Mouse (Mus musculus): ENCODE results near the gene Dnmt1.
A peak's percentile ranks its signal among the peaks of the same experiment; 100 is the strongest.

The Dnmt1 gene

DNA sequence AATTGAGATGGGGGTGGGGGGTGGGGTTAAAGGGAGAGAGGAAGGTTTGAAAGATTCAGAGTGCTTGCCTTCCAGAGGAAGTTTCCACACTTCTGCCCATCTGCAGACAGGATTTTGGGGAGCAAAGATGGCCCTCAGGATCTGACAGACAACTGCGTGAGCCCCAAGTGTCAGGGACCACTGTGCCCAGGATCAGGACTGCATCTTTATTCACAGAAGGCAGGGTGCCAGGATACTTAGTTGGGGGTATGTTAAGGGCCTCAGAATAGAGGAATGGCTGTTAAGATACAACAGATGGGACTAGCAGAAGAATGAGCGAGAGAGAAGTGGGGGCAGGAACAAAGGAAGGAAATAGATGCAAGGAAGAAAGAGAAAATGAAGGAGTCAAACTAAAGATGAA, 73.1 kb downstream of the Dnmt1 start:
- no peak for DNase-seq (ENCODE audit: low read depth)

DNA sequence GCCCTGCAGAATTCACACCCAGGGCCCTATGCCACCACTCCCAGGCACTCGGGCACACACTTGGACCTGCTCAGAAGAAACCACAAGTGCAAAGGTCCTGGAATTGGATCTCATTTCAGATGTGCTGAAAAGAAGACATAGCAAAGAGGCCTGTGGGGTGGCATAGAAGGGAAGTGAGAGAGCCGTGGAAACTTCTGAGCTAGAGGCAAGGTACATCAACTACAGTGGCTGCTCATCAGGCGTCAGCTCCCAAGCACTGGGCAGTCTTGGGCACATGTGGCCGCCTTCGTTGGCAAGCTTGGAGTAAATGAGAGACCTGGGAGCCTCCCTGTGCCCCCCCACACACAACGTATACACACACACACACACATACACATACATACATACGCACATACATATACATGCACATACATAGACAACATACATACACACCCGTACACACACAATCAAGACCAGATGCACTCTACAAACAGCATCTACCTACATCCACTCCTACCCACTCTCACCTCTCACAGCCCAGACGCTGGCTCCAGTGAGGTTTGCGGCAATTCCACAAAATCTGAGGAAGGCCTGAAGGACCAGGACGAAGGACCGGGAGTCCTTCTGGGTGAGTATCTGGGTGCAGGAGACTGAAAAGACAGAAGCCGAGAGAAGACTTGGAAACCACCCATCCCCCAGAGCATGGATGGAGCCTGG, 80.4 kb downstream of the Dnmt1 start, which contains the start of gene Angptl6:
Gene Angptl6 (minus strand): TSS at position 631 of the 696 bp plus-strand sequence.
- DNase-seq (ENCODE audit: low read depth): no peak

DNA sequence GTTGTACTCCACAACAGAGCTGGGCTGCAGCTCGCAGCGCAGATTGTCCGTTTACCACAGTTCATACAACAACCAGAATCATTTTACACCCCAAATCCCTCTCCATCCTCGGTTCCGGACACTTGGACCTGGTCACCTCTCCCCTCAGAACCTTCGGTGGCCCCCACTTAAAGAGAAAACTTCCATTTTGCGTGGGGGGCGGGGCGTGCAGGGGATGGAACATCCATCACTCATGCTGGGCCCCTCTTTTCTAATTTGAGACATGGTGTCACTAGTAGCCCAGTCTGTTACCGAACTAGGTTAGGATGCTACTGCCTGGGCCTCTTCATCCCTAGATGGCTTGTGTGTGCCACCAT, 81.0 kb downstream of the Dnmt1 start:
- DNase-seq (ENCODE audit: low read depth): no peak

DNA sequence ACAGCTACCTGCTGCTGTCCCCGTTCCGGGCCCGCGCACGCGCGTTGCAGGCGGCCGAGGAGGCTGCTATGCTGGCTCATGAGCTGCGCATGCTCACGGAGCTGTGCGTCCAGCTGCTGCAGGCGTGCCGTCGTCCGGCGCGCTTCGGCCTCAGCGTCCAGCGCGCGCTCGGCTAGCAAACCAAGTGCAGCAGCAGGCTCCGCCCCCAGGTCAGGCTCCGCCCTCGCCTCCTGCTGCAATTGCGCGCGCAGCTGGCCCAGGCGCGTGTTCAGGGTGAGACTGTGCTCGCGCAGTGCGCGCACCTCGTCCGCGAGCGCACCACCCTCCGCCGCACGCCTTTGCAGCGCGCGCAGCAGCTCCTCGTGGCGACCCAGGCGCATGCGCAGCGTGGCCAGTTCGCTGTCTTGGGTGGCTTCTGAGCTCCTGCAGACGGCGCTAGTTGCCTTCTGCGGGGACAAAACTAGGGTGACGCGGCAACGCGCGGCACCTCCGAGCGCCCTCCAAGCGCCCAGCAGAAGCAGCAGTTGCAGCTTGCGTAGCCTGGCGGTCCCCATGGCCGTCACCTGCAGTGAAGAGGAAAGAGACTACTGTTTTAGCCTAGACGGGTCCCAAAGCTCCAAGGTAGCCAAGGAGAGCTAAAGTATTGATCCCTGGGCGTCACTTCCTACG, 81.5 kb downstream of the Dnmt1 start:
- DNase-seq (ENCODE audit: low read depth): peak; percentile 100

DNA sequence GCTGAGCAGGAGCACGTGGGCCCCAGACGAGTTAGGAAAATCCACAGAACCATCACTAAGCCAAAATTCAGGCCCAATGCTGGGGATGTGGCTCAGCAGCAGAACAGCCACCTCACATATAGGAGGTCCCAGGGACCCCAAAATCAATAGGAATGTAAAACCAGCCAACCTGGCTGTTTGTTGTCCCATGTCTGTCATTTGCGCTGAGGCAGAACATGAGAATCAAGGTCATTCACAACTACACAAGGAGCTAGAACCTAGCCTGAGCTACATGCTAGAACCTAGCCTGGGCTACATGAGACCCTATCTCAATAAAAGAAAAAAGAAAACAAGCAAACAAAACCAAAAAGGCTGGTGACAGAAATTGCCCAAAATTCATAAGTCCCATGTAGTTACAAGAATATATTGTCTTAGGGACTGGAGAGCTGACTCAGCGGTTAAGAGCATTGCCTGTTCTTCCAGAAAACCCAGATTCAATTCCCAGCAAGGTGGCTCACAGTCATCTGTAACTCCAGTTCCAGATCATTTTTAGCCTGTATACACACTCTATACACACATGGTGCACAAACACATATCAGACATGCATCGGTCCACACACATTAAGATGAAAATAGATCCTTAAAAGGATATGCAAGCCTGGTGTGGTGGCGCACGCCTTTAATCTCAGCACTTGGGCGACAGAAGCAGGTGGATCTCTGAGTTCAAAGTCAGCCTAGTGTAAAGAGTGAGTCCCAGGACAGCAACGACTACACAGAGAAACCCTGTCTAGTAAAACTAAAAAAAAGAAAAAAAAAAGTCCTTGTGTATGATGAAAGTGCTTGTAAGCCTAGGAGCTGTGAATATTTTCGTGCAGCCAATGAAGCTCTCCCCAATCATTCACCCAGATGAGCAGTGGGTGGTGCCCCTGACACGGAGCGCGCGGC, 82.3 kb downstream of the Dnmt1 start:
- peak; percentile 22 for DNase-seq (ENCODE audit: low read depth)

DNA sequence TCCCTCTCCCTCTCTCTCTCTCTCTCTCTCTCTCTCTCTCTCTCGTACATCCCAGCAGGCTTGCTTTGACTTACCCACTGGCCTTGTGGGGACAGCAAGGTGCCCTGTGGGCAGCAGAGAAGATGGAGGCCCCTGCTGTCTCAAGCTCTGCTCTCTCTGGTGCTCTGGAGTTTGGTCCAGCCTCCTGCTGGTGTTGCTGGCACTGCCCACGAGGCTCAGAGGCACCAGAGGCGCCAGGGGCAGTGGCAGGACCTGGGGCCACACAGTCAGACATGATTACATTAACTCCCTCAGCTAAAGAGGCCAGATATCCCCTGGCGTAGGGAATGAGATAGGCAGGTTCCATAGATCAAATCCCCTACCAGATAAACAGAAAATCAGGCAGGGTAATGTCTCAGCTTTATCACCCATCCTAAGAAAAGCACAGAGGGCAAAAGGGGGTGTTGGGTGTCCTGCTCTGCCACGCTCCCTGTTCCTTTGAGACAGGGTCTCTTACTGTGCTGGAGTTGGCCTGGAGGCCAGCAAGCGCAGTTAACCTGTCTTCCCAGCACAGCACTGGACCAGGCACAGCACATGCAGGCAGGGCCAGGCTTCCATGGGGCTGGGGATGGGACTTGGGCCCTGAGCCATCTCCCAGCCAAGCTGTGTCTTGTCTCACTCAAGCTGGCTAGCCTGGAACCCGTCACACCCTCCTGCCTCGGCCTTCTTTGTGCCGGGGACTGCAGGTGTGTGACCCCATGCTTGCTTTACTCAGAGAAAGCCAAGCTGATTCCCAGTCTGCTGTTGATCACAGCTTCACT, 83.2 kb downstream of the Dnmt1 start:
- no peak for DNase-seq (ENCODE audit: low read depth)

DNA sequence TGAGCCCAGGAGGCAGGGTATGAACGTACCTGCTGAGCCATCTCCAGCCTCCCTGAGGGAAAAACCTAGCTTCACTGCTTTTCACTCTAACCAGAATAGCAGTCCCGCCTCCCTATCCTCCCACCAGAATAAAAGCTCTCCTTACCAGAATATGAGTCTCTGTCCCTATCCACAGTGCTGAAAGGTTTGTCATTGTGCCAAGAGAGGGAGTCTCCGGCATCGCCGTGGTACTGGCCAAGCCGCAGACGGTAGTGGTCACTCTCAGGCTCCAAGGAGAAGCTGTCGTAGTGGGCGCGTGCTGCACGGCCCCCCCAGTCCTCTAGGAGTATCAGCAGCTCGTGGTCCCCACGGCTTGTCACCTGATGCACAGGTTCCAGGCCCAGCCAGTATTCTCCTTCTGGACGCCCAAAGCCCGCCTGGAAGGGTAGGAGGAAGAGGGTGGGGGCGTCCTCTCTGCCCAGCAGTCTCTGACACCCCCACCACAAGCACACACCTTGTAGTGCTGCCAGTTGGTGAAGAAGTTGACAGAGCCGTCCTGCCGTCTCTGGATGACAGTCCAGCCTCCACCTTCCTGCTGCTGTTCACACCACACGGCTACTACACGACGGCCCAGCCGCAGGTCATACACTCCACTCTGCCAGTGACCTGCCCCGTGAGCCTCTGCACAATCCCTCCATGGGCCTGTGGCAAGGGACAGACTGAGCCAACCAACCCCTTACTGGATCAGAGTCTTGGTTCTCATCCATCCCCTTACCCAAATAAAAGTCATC, 84.5 kb downstream of the Dnmt1 start:
- DNase-seq (ENCODE audit: low read depth): peak; percentile 37

DNA sequence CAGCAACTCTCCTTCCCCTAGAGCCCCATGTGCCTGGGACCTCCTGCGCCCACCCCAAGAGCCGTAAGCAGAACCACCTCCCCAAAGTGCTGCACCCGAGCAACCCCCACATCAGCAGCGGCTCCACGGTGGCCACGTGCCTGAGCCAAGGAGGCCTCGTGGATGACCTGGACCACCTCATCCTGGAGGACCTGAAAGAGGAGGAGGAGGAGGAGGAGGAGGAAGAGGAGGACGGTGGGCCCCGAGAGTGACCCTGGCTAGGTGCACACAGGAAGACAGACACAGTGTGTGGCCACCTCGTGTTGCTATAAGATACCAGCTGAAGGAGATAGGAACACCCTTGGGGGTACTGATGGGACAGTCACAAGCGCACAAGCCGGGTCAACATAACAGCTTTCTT, 86.2 kb downstream of the Dnmt1 start:
- DNase-seq (ENCODE audit: low read depth): no peak

DNA sequence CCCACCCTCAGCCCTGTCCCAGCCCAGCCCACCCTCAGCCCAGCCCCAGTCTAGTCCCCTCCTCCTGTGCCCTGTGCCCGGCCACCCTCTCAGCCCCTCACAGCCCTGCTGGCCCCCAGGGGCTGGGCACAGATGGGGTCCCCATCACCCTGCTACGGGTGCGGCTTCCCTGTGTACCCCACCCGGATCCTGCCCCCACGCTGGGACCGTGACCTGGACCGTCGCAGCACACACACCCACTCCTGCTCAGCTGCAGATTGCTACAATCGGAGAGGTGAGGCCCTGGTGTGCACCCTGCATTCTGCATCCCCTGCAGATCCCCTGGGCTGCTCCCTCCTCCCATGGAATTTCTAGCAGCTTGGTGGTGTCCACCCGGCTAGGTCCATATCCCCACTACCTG, 86.7 kb downstream of the Dnmt1 start:
- DNase-seq (ENCODE audit: low read depth): no peak

DNA sequence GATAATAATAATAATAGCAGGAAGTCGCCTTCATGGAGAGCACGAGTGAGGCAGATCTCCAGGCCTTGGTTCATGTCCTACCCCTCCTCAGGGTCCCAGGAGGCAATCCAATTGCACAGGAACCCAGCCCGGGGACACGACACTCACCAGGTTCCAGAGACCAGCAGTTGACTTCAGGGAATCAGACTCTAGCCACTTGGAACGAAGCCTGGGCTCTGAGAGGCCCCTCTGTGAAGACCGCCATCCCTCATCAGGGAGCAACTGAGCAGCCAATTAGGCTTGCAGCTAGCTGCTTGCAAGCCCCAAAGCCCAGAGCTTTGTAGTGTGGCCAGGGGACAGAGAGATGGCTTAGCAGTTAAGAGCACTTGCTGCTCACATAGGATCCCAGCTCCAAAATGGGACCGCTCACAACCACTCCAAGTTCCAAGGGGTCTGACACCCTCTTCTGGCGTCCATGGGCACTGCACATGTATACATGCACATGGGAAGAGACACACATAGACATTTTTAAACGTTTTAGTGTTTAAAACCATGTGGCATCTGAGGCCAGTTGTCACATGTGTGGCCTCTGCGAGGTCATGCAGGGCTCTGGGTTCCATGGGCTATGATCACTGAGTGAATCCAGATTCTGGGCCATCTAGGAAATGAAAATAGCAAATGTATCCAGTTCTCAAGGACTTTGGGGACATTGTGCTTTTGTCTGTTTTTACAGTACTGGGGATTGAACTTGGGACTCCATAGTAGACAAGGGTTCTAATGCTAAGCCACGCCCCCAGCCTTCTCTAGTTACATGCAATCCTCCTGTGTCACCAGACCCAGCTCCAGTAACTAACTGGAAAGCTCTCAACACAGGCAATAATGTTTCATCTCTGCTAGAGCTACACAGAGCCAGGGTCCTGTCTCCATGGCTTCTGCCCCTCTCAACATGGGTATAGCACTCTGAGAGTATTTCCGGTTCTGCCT, 89.2 kb downstream of the Dnmt1 start:
- no peak for DNase-seq (ENCODE audit: low read depth)

DNA sequence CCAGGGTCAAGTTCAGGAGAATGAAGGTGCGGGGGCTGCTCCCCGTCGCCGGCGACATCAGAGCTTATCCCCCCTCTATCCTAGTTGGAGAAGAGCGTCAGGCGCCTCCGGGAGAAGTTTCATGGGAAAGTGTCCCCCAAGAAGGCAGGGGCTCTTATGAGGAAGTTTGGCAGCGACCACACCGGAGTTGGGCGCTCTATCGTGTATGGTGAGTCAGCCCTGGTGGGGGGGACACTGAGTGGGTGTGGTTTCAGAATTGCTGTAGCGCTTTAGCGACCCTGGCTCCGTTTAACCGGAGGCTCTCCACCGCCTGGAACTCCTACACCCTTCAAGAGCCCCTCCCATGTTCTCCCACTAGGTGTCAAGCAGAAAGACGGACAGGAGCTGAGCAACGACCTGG, 90.4 kb downstream of the Dnmt1 start:
- DNase-seq (ENCODE audit: low read depth): no peak

DNA sequence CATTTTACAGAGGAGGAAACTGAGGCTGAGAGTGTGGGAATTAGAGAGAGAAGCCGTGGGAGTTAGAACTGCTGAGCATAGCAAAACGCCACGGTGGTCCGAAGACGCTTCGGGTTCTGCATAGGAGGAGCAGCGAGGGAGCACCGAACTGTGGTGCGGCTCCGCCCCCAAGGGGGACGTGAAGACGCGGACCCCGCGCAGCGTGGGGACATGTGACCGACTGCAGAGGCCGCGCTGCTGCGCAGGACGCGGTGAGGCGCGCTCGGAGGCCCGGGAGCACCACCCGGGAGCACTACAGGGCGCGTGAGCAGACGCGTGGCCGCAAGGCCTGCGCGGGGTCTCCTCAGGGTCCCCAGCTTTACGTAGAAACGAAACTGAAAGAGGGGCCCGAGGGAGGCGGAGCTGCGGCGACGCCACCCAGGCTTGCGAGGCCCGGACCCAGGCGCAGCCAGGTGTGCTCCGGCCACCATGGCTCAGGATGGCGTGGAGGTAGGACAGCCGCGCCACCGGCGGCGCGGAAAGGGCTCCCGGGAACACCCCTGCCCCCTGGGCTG, 91.2 kb downstream of the Dnmt1 start, which contains the start of gene A230050P20Rik:
Gene A230050P20Rik (plus strand): TSS at position 195 of the 554 bp plus-strand sequence.
- DNase-seq (ENCODE audit: low read depth): no peak

DNA sequence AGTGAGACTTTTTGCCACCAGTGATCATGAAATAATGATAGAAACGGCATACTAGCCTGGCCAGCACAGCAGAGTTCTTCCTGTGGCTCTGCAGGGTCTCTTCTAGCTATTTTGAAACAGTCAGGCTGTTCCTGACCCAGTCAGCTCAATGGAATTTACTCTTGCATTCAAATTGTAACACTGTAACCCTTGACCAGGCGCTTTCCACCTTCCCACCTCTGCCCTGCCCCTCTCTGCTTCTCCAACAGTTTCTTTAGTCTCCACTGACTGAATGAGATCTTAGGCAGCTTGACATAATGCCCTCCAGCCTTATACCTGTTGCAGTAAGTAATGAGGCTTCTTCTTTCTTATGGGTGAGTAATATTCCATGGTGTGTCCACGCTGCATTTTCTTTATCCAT, 92.8 kb downstream of the Dnmt1 start:
- DNase-seq (ENCODE audit: low read depth): no peak

DNA sequence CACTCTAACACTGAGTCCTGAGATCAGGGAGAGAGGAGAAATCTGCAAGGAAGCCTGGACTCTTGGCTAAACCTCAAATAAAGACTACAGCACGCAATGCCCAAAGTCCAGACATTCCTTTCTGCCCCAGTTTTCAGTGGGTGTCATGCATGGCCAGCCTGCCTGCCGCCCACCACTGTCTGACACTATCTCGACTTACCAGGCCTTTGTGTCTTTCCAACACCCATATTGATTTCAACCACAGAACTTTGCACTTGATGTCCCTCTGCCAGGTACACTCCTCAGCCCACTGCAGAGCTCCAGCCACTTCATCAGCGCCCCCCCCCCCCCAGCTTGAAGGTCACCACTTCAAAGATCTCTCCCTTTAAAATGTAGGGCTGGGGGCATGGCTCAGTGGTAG, 97.5 kb downstream of the Dnmt1 start:
- DNase-seq (ENCODE audit: low read depth): no peak

DNA sequence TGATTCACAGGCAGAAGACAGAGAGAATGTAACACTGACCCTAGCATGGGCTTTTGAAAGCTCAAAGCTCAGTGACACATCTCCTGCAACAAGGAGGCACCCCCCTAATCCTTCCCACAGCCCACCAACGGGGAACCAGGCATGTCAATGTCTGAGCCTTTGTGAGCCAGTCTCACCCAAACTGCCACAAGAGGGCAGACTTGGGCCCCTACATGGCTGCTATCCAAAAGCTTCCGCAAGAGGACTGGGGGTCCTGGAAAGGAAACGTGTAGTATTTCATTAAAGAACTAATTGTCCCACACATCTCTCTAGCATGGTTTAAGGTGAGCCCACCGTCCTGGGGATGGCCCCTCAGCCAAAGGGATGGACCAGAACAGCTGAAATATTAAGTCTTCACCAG, 97.9 kb downstream of the Dnmt1 start:
- no peak for DNase-seq (ENCODE audit: low read depth)

DNA sequence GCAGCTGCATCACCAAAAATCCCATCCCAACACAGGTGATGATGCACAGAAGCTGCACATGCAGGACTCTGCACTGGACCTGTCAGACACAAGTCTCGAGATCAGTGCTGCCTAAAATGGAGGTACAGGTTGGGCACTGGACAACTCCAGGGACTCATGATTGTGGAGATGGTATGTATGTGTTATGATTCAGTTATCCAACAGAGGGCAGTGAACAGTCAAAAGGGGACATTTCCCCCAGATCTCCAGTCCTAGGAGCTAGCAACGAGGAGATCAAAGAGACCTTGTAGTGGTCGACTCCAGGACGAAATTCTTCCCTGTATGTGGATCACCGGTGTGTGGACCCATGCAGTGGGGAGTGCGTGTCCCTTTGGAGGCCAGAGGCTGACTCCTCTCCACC, 99.8 kb downstream of the Dnmt1 start:
- no peak for DNase-seq (ENCODE audit: low read depth)
